Mouse (Mus musculus): Measurements from ENCODE around the gene Rbfox1.

GRCm38 (mm10) chr16:7067109-7067508 is 1182.0 kb downstream of the Rbfox1 start:
- TF ChIP-seq POLR2A (IDR thresholded peaks at IDR 0.05; ENCODE audit: borderline replicate concordance, control insufficient read depth, low read depth, low read length) (no peak), CTCF (IDR thresholded peaks at IDR 0.05; ENCODE audit: control insufficient read depth, insufficient read depth, low read length) (no peak)

Measured in bone marrow, adult 2 months (tissue).